Mouse (Mus musculus) right cerebral cortex, postnatal 10 days (tissue): ENCODE measurements around the gene Hes7.

Experiments used
- DNase-seq, 2 experiments: peaks; one replicate each; pipeline ENCODE4 v3.0.0; 2021; ENCODE audit warnings: low spot score in 2 of 2

Gene Hes7

DNA sequence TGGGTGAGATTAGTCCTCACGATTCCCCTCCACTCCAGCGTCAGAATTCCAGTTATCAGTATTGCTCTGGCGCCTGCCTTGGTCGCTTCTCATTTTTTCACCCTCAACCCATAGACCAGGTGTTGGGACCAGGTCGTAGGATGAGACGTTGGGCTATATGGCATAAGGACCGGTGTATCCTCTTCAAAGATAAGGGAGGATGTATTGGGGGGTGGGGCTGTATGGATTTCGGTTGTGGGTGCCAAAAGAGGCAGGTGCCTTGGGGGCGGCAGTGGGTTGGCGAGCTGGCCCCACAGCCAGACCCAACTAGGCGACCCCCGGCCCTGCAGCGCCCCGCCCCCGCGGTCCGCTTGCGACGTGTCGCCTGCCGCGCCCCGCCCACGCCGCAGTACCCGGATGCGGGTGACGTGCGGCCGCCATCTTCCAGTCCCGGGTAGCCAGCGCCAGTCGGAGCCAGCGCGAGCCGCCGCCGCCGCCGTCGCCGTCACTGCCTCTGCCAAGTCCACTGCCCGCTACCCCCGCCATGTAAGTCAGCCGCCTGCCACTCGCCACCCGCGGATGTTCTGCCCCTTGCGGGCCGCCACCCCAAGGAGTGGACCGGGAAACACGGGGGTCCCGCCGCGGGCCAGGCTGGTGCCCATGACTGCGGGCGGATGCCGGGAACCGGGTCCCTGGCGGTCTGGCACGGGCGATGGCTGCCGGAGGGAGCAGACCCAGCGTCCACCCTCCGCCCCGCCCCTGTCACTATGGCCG, 31.9 kb upstream of the Hes7 start, which contains the start of gene Vamp2:
Vamp2 (plus strand) TSS at position 388 of the 753 bp plus-strand sequence.
- DNase-seq: peak; percentile 96

DNA sequence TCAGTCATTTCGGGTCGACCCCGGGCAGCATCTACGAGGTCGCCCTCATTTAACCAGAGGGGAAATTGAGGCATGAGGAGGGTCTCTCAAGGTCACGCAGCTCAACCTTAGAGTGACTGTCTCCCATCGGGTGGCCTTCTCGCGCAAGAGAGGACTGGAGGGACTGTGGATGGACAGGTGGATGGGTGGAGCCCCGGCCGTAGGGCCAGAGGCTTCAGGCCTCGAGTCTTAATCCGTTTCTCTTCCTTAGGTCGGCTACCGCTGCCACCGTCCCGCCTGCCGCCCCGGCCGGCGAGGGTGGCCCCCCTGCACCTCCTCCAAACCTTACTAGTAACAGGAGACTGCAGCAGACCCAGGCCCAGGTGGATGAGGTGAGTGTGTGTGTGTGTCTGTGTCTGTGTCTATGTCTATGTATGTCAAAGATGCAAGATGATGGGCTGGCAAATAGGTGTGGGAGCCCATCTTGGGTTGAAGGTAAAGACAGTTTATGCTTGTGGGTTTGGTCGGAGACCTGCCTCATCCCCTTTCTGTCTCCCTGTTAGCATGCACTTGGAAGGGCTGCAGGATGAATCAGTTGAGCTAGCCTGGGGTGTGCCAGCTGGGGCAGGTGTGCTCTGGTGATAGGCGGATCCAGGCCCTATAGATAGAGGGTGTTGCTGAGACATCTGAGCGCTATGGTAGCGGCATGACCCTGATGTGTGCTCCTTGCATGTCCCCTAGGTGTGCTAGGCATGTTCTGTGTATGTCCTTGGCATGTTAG, 31.2 kb upstream of the Hes7 start:
- DNase-seq: peak in 1 of 2 experiments; percentile 45

DNA sequence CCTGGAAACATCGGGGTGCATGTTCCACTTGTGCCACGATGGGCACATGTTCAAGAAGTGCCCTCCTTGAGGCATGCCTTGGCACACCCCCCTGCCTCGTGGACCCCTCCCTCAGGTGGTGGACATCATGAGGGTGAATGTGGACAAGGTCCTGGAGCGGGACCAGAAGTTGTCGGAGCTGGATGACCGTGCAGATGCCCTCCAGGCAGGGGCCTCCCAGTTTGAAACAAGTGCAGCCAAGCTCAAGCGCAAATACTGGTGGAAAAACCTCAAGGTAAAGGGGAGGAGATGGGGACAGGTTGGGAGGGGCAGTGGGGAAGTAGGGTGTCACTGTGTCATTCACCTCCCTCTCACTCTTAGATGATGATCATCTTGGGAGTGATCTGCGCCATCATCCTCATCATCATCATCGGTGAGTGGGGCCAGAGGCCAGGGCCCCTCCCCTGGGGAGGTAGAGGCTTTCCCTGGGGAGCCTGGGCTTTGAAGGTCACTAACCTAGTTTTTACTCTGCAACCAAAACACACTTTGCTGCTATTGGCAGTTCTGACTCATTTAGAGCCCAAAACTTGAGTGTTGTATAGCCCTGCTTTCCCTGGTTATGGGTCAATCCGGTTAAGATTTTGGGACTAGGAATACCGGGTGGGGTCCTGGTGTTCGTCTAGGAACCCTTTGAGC, 30.5 kb upstream of the Hes7 start:
- DNase-seq: peak in 1 of 2 experiments; percentile 61

DNA sequence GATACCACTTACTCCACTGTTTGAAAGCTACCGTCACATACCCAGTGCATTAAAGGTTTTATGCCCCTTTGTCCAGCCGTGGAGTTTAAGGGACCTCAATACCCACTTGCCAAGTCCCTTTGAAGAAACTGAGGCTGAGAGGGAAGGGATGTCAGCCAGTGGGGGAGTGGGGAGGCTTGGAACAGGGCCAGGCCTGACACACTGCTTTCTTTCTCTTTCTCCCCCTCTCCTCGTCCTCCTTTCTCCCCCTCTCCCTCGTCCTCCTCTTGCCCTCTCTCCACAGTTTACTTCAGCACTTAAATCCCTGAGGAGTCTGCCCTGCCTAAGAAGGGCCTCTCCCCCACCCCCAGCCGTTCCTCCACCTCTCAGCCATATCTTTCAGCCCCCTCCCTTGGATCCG, 29.8 kb upstream of the Hes7 start:
- peak in 1 of 2 experiments; percentile 35 for DNase-seq

DNA sequence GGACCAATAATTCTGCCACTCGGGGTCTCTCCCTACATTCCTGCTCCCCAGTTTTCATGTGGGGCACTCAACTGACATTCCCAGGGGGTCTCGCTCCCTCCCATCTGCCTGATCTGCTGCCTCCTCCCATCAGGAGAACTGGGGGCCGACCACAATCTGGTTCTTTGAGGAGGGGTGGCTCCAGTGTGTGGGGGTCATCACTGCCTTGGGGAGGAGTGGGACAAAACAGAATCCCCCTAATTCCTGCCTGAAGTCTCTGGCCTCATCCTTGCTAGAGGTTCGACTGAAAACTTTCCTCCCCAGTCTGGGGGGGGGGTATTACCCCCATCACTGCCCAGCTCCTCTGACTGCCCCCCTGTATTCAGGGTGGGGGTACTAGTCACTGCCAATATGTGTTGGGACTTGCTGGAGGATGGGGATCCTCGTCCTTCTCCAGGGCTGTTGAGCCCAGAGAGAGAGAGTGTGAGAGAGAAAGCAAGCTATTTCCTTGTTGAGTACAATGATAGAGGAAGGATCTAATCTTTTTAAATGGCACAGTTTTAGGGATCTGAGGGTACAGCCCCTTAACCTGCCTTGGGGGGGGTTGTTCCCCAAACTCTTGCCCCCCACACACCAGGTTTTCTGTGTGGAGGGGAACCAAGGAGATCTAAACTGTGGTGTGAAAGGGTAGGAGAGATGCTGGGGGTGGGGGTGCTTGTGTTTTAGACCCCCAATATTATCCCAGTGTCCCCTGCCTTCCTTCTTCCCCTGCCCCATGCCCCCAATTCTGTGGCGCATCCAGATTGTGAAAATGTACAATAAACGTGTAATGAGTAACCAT, 28.4 kb upstream of the Hes7 start:
- DNase-seq: peak in 1 of 2 experiments; percentile 25

DNA sequence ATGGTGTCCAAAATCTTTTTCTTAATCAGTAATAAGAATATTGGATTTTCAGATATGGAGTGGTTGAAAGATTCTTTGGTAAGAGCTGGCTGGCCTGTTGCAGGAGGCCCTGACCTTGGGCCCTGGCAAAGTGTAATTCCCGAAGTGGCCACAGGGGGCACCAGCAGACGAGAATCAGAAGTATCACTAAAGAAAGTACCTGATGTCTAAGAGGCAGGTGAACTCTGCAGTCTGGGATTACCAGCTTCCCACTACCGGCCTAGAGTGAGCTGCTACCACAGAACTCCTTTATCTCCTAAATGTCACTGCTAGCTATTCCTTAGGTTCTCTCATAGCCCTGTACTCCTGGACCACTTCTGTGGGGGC, 27.8 kb upstream of the Hes7 start:
- DNase-seq: peak; percentile 79 to 83

DNA sequence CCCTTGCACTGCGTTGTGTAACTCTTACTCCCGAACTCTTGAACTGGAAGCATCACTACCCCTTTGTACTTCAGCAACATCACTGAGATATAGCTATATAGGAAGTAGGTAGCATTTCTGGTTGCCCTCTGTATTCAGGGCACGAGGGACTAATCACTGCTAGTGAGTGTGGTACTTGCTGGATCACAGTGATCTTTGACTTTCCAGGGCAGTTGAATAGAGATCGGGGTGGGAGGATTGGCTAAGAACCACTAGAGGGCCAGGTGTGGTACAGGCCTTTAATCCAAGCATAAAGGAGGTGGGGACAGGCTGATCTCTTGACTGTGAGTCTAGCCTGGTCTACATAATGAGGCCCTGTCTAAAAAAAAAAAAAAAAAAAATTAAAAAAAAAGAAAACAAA, 27.3 kb upstream of the Hes7 start:
- peak in 1 of 2 experiments; percentile 27 for DNase-seq

DNA sequence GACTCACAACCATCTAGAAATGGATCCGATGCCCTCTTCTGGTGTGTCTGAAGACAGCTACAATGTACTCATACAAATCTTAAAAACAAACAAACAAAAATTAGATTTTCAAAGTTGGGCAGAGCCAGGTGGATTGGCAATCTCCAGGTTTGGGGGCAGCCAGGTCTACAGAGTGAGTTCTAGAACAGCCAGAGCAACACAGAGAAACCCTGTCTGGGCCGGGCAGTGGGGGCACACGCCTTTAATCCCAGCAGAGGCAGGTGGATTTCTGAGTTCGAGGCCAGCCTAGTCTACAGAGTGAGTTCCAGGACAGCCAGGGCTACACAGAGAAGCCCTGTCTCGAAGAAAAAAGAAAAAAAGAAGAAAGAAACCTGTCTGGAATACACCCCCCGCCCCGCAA, 26.3 kb upstream of the Hes7 start:
- peak in 1 of 2 experiments; percentile 31 for DNase-seq

DNA sequence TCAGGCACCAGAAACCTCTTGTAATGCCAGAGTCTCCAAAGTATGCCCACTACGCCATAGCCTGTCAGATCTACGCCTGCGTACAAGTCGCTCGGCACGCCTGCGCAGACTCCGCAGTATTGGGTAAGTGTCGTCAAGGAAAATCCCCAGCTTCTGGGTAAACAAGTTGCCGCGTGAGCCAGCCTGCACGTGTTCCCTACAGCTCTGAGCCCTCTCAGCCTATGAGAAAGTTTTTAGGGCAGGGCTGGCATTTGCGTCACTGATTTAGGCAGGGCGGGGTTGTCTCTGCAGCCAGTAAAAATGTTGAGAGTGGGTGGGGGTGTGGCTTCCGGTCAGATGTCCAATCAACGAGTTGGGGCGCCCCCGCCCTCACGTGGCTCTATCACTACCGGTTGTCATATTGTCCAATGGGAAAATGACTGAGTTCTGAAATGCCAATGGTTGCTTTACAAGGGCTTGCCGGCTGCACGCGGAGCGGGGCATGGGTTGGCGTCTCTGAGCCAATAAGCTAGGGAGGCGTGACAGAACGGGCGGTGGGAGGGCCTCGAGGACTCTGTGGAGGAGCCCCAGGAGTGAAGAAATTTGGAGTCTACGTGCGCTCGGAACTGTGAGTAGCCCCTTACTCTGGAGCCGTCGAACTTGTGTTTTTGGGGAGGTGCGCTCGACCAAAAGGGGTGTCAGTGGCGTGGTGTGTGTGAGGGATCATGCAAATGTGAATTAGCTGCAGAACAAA, 25.3 kb upstream of the Hes7 start, which contains the start of gene Per1:
Per1 (plus strand) TSS at position 521 of the 733 bp plus-strand sequence.
- DNase-seq: peak; percentile 100

DNA sequence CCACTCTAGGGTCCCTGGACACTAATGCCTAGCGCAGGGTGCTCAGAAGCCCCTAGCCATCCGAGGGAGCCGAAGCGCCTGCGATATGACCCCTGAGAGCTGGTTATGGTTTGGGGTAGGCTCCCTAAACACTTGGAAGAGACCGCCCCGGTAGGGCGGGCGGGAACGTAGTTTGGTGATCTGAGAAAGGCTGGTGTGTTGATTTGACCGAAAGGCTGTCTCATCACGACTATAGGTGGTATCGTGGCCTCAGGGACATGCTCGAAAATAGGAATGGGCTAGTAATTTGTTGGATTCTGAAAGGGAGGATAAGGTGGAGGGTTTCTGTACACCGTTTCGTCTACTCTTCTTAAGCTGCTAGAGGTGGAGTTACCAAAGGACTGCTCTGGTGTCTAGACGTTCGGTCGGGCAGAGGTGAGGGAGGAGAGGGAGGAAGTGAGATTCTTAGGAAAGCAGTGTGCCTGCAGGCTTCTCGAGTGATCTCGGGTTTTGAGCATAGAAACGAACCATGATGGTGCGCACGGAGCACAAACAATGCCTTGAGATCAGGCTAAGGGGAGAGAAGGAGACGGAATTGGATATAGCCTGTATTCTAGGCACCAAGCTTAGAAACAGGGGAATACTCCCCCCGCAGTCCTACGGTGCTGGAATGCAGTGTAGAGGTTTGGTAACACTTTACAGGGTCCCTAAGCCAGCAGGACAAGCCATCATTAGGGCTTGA, 24.5 kb upstream of the Hes7 start:
- peak in 1 of 2 experiments; percentile 51 for DNase-seq

DNA sequence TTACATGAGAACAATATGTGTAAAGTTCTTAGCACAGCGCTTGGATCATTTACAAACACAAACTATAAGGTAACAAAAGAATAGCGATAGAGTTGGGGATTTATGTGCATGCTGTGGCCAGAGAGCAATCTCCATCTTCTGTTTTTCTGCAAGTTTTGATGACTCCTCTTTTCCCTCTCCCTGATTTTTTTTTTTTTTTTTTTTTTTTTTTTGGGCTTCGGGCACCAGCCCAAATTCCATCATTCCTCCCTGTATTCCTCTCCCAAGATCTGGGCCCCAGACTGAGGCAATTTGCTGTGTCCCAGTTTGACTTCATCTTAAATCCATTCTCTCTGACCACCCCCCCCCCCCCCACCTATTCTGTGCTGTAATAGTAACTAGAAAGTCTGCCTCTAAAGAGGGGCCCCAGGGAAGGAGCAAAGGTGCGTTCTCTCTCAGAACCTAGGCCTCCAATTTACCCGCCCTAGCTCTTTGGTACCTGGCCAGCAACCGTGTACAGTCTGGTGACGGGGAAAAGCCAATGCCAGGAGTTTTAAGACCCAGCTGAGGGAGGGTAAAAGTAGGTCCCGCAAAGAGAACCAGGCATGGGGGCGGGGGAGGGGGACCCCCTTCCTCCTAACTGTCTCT, 23.7 kb upstream of the Hes7 start:
- DNase-seq: no peak

DNA sequence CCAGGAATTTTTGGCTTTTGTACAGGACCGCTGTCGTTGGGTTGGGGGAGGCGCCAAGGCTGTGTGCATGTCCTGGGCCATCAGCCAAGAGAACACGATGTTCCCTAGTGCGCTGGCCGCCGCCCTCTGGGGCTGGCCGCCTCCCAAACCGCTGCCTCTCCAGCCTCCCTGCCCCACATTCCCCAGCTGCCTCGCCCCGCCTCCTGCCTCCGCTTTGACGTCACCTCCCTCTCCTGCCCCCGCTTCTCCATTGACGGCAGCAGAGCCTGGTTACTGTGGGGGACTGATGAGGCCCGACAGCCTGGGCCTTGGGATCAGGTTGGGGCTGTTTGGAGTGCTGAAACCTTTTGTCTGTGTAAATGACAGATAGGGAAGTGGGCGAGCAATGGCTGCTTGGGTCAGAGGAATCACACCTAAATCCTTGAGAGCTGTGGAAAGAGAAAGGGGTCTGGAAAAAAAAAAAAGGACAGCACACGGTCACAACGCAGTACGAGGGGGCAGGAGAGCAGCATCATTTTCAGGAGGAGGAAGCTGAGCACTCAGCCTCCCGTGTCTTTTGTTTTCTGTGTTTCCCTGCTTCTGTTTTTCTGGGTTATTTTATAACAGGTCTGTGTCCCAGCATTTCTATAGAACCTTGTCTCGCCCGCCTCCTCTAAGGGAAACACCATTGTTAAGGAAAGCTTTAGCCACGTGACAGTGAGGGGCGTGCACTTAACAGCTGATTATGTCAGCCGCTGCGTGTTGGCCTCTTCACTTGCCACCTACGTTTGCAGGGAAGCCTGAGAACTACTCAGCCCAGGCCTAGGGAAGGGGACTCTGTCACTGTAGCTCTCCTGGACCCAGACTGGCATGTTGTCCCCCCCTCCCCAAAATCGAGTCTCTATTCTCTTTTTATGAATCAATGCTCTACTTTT, 23.0 kb upstream of the Hes7 start:
- DNase-seq: peak; percentile 97 to 98

DNA sequence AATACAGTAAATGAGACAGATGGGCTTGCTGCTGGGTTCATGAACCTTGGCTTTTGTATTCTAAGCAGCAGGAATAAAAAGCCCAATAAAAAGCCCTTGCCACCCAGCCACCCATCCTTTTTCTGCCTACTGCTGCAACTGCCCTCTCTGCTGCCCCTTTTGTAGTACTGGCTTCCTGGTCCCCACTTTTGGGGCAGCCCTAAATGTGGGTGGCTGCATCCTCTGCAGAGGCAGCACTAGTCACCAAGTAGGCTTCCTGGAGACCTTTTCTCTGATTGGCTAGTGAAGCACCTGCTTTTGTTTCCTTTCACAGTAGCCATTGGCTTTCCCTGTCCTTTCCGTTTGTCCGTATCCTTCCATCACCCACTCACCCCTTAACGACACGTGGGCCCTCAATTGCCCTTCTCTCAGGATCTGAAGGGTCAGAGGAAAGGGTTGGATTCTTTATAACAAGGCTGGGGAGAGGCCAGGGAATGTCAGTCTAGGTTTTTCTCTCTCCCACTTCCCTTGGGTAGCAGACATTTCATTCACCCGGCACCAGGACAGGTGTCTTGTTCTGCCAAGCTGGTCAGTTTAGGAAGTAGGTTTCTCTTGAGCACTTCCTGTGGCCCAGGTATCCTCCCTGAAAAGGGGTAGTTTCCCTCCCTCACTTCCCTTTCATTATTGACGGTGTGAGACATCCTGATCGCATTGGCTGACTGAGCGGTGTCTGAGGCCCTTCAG, 22.0 kb upstream of the Hes7 start:
- peak in 1 of 2 experiments; percentile 45 for DNase-seq

DNA sequence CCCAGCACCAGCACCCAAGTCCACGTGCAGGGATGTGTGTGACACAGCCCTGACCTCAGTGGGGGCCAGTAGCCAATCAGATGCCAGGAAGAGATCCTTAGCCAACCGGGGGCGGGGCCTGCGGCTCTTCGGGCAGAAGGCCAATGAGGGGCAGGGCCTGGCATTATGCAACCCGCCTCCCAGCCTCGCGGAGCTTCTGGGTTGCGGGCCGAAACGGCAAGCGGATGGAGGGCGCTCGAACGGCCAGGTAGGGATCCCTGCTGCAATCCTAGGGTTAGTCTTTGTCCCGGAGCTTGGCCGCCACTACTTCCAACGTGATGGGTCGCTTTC, 21.5 kb upstream of the Hes7 start:
- DNase-seq: peak; percentile 97

DNA sequence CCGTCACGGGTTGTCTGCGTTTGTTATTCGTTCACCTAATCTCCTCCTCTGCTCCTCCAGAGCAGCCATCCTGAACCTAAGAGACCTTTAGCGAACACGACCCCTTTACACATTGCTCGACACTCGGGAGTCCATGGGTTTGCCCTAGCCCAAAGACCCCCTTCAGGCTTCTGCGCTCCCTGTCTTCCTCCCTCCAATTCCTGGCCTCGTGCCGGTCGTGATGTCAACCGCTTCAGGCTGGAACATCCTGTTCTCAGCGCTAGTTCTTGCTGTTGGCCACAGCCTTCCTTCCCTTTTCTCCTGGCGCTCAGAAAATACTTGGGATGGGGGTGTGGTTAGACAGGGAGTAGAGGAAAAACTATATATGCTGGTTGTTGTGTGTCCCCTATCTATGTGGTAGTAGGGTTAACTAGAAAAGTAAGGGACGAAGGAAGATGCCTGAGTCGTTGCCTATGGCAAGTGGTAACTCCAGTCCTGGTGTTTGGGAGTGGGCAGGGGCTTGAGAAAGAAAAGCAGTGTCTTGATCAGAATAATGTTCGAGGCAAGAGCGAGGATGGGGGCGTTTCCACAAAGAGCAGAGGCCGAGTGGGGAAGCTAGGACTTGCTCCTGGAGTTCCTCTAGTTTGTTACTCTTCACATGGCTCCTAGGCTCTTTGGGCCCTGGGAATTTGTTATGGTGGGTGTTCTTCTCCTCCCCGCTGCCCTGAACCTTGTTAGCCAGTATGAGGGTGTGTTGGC, 20.9 kb upstream of the Hes7 start:
- DNase-seq: peak; percentile 86 to 89

DNA sequence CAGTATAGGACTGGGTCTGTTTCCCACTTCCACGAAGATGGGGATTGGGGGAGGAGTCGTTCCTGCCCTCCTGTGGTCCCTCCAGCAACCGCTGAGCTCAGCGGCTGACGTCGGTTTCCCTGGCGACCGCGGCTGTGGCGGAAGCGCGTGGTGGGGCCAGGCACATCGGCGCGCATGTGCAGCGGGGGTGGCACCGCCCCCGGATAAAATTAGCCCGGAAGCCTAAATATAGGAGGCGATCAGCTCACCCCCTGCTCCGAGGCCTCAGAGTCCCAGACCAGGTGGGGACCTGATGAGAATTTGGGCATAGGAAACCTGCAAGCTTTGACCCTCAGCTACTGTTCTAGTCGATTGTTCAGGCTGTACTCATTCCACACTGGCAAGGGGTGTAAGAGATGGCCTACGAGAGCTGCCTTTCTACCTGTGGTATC, 20.3 kb upstream of the Hes7 start:
- peak; percentile 96 for DNase-seq

DNA sequence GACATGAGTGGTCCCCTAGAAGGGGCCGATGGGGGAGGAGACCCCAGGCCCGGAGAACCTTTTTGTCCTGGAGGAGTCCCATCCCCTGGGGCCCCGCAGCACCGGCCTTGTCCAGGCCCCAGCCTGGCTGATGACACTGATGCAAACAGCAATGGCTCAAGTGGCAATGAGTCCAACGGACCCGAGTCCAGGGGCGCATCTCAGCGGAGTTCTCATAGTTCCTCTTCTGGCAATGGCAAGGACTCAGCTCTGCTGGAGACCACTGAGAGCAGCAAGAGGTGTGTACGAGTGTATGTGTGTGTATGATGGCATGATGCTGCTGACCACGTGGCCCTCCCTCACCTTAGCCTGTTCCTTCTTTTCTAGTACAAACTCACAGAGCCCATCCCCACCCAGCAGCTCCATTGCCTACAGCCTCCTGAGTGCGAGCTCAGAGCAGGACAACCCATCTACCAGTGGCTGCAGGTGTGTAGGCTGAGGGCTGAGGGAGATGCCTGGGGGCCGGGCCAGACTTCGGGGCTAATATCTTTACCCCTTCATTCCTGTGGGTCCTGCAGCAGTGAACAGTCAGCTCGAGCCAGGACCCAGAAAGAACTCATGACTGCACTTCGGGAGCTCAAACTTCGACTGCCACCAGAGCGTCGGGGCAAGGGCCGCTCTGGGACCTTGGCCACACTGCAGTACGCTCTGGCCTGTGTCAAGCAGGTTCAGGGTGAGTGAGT, 19.4 kb upstream of the Hes7 start:
- peak in 1 of 2 experiments; percentile 65 for DNase-seq
